Mouse (Mus musculus) limb, embryonic 11.5 days (tissue): ENCODE data around the gene Fance. TPM values are rescaled to one million over a fixed set of nuclear protein-coding genes. Genes with fewer than 3 reads are reported as not detected.
A peak's percentile ranks its signal among the peaks of the same experiment; 100 is the strongest.
"Not testable (repeated sequence)": the region's sequence is repeated elsewhere in the genome, so short reads cannot be mapped to it uniquely, and the experiment has no call there.

Source experiments
- ATAC-seq: fragments of 200-750 bp; cut with Nextera tagmentation; 2 replicates; pipeline ENCODE4 v1.8.0; 2017; ENCODE audit warnings: low read depth; ENCODE audit not compliant: insufficient number of reproducible peaks, low FRiP score, low TSS enrichment
- DNase-seq: peaks from one replicate; pipeline ENCODE4 v3.0.0-alpha.2; 2015; ENCODE audit warnings: low spot score
- H3K27ac ChIP-seq: fragments of 300-500 bp; sonication (generic); replicated peaks from 2 replicates; pipeline ENCODE4 v1.5.1; 2014; ENCODE audit warnings: low read depth, mild to moderate bottlenecking, low read length
- H3K27me3 ChIP-seq: fragments of 300-500 bp; sonication (generic); 2 replicates; pipeline ENCODE4 v1.6.1; 2014; ENCODE audit warnings: mild to moderate bottlenecking, low read length, mixed read lengths; ENCODE audit not compliant: control insufficient read depth, insufficient read depth
- H3K36me3 ChIP-seq: fragments of 300-500 bp; sonication (generic); 2 replicates; pipeline ENCODE4 v1.6.1; 2014; ENCODE audit warnings: mild to moderate bottlenecking, low read length, moderate library complexity, mixed read lengths; ENCODE audit not compliant: control insufficient read depth, insufficient read depth
- H3K4me1 ChIP-seq: fragments of 300-500 bp; sonication (generic); 2 replicates; pipeline ENCODE4 v1.6.1; 2014; ENCODE audit warnings: low read length, mixed read lengths; ENCODE audit not compliant: control insufficient read depth, insufficient read depth
- H3K4me2 ChIP-seq: fragments of 300-500 bp; sonication (generic); 2 replicates; pipeline ENCODE4 v1.6.1; 2014; ENCODE audit warnings: low read depth, mild to moderate bottlenecking, moderate library complexity; ENCODE audit not compliant: severe bottlenecking
- H3K4me3 ChIP-seq: fragments of 300-500 bp; sonication (generic); 2 replicates; pipeline ENCODE4 v1.5.1; 2014; ENCODE audit warnings: low read depth, low read length
- H3K9ac ChIP-seq: fragments of 300-500 bp; sonication (generic); 2 replicates; pipeline ENCODE4 v1.6.1; 2014; ENCODE audit warnings: mild to moderate bottlenecking, low read length
- H3K9me3 ChIP-seq: fragments of 300-500 bp; sonication (generic); 2 replicates; pipeline ENCODE4 v1.6.1; 2016; ENCODE audit warnings: low read length; ENCODE audit not compliant: control insufficient read depth
- WGBS: fragments of 180-500 bp; shearing (Covaris S2); extraction: QIAGEN DNeasy Blood & Tissue Kit; methylation state at CpG from one replicate; pipeline ENCODE4 v1.1.7; 2014; 5-methylcytosine and 5-hydroxymethylcytosine counted together
- polyA plus RNA-seq: library from polyadenylated mRNA; unstranded; fragments of >200 nt; fragmentation: Nextera tagmentation; extraction: Ambion mirVana; gene quantifications from 2 replicates; pipeline ENCODE4 v1.2.1, GENCODE M21; 2014

The Fance gene
- polyA plus RNA-seq, 1 experiment from 2014 or later, result 29.4 TPM

DNA sequence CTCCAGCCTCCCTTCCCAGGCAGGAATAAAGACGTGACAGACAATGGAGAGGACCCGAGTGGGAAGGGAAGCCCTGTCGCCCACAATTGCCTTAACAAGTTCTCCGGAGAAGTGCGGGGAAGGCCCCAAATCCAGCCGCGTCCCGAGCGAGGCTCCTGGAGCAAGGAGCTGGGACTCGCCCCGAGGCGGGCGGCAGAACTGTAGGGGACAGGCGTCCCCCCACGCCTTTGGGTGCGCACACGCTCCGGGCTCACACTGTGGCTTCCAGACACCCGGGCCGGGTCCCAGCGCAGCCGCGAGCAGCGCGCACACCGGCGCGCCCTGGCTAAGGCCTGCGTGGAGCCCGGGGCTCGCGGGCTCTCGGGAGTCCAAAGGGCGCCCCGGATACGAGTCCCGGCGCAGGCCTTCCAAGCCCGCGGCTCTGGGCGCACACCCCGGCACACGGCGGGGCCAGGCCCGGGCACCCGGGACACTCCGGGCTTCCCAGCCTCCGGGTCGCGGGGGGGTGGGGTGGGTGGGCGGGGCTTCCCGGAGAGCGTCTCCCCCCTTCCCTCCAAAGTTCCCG lies 36.7 kb downstream of the Fance start:
- Histone ChIP-seq H3K27ac (peak overlapping the region; percentile 96), H3K9ac (peak overlapping the region; percentile 93), H3K27me3 (no peaks in the 10 kb centered on the region), H3K36me3 (no peaks in the 10 kb centered on the region), H3K9me3 (no peaks in the 10 kb centered on the region), H3K4me2 (peak overlapping the region; percentile 87), H3K4me1 (peaks cover 53% of the 10 kb centered on the region), H3K4me3 (peak overlapping the region; percentile 91)
- DNase-seq (peak; percentile 64), ATAC-seq (no peak; the same call in 1 of the 2 replicates)
- under 1% methylated on average over 51 of the region's 54 CpGs for WGBS

DNA sequence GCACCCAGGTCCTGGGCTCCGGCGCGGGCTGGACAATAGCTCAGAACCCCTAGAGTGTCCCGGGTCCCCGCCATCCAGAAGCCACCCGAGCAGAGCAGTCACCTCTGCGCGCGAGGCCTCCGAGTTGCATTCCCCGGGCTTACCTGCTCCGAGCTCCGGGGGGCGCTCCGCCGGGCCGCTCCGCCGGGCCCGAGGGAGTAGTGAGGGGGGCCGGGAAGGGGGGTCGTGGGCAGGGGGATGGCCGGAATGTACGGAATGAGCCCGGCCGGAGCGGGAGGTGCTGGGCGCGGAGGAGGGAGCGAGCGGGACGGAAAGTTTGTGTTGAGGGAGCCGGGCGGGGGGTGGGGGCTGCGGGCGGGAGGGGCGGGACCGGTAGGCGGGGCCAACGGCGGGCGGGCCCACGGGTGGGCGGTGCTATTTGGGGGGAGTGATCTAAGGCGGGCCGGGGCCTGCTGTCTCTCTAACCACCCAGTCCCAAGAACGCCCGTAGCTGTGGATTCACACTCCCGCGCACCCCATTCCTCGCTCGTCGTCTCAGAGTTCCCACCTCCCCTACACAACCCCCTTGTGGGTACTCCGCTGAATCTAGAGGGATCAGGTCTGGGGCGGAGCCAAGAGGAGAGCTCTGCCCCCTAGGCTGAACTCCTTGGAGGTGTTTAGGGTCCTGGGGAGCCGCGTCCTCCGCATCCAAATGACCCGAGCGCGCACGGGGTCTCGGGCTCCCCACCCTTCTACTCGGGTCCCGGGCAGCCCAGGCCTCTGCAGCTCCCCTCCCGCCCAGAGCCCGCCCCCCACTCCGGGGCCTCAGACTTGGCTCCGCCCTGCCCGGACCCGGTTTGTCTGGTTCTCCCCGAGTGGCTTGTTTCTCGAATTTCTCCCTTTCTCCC lies 37.4 kb downstream of the Fance start, which contains the start of gene Tead3:
Gene Tead3 (minus strand): TSS at position 352 of the 887 bp plus-strand sequence.
- Histone ChIP-seq H3K27ac (peak within 1 kb of the TSS; percentile 96), H3K9me3 (no peaks in the 10 kb centered on the region), H3K36me3 (no peaks in the 10 kb centered on the region), H3K4me3 (peak within 1 kb of the TSS; percentile 91), H3K9ac (peak within 1 kb of the TSS; percentile 93), H3K27me3 (no peaks in the 10 kb centered on the region), H3K4me2 (peak within 1 kb of the TSS; percentile 87), H3K4me1 (peaks cover 45% of the 10 kb centered on the region)
- WGBS, result under 1% methylated on average over 49 of the region's 73 CpGs
- peak; percentile 92 for DNase-seq
- peak; percentile 84 for ATAC-seq

GRCm38 (mm10) chr17:28351353-28351890 lies 38.1 kb downstream of the Fance start:
- Histone ChIP-seq H3K4me3 (peak overlapping the region; percentile 91), H3K4me2 (peak overlapping the region; percentile 87), H3K27ac (peak overlapping the region; percentile 96), H3K9ac (peak overlapping the region; percentile 74), H3K4me1 (peaks cover 38% of the 10 kb centered on the region), H3K27me3 (no peaks in the 10 kb centered on the region), H3K36me3 (no peaks in the 10 kb centered on the region), H3K9me3 (no peaks in the 10 kb centered on the region)
- ATAC-seq (0 out of 2 replicates have a peak, but pooled peaks have one; percentile 13), DNase-seq (peak; percentile 81)
- WGBS, result under 1% methylated on average over 29 of the region's 29 CpGs

- peaks cover 34% of the 10 kb centered on the region for H3K4me1 ChIP-seq
- H3K27ac ChIP-seq, result peak overlapping the region; percentile 96
- peak overlapping the region; percentile 91; the same call in 1 of the 2 replicates for H3K4me3 ChIP-seq
- DNase-seq (no peak), ATAC-seq (no peak)
- 9% methylated on average over 11 of the region's 11 CpGs for WGBS
- no peaks in the 10 kb centered on the region for H3K27me3 ChIP-seq
- no peaks in the 10 kb centered on the region for H3K36me3 ChIP-seq
- no peaks in the 10 kb centered on the region for H3K9me3 ChIP-seq
- no peak overlapping the region for H3K9ac ChIP-seq
- H3K4me2 ChIP-seq, result peak overlapping the region; percentile 87
These were observed 38.7 kb downstream of the Fance start for GRCm38 (mm10) chr17:28352018-28352417.

GRCm38 (mm10) chr17:28355871-28356270 lies 42.6 kb downstream of the Fance start:
- Histone ChIP-seq H3K36me3 (no peaks in the 10 kb centered on the region; the same call in 1 of the 2 replicates), H3K9me3 (no peaks in the 10 kb centered on the region), H3K9ac (no peak overlapping the region), H3K4me2 (no peak overlapping the region), H3K27me3 (peaks cover 12% of the 10 kb centered on the region), H3K4me3 (no peak overlapping the region), H3K4me1 (peaks cover 11% of the 10 kb centered on the region), H3K27ac (no peak overlapping the region)
- WGBS, result 86% methylated on average over 12 of the region's 12 CpGs
- ATAC-seq, result no peak
- no peak for DNase-seq

DNA sequence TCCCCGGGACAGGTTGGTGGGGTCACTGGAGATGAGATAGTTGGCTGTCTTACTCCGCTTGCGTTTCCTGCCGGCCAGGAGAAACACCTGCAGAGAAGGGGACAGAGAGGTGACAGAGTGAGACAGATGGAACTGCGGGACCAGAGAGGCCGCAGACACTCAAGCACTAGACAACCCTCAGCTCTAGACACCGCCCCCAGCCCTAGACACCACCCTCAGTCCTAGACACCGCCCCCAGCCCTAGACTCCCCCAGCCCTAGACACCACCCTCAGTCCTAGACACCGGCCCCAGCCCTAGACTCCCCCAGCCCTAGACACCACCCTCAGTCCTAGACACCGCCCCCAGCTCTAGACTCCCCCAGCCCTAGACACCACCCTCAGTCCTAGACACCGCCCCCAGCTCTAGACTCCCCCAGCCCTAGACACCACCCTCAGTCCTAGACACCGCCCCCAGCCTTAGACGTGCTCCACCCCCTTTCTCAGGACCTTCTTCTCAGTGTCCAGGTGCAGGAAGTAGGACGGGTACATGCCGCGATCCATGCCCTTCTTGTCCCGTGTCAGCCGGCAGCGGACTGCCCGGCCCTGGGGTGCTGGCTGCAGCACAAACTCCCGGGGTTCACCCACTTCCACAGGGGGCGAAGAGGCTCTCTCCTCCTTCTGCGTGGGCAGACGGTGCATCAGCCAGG lies 45.4 kb downstream of the Fance start:
- H3K27me3 ChIP-seq, result peaks cover 20% of the 10 kb centered on the region
- H3K9ac ChIP-seq, H3K4me1 ChIP-seq, DNase-seq, H3K9me3 ChIP-seq, H3K4me2 ChIP-seq, H3K27ac ChIP-seq, H3K4me3 ChIP-seq, ATAC-seq, H3K36me3 ChIP-seq: not testable (repeated sequence)
- WGBS, result 12% methylated on average over 24 of the region's 24 CpGs

DNA sequence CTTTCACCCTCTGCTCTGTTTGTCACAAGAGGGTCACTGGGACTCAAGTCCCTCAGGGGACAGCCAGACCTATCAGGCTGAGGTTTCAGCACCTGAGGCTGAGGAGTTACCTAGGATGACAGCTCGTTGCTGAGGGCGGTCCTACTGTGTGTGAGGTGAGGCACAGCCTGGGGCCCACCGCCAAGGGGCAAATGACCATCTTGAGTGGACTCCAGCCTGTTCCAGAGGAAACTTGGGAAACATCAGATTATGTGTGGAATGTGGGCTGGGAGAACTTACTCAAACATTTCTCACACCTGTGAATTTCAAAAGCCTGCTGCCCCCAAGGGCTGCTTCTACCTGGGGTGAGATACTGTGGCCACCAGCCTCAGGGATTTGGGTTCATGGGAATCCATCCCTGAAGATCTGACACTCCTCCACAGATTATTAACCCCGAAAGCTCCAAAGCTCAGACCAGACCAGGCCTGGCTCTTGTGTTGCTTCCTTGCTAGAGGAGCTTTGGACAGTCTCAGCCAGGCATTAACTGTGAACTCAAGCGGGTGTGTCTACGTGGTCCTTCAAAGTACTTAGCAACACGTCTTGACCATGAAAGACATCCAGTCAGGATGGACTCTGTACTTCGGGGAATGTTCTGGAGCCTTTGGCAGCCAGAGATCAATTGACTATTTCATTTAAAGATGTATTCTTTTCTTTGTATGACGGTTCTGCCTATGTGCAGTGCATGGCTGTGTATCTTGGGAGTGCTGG lies 47.4 kb downstream of the Fance start:
- DNase-seq (no peak), ATAC-seq (no peak)
- 83% methylated on average over 9 of the region's 9 CpGs for WGBS
- Histone ChIP-seq H3K4me3 (no peak overlapping the region), H3K9ac (no peak overlapping the region), H3K9me3 (no peaks in the 10 kb centered on the region), H3K4me2 (no peak overlapping the region), H3K36me3 (no peaks in the 10 kb centered on the region; the same call in 1 of the 2 replicates), H3K27ac (no peak overlapping the region), H3K4me1 (peaks cover 12% of the 10 kb centered on the region), H3K27me3 (peaks cover 37% of the 10 kb centered on the region)
